8 mouse cellular contexts compared by ENCODE assay signal in genomic region chr9:110531151-110531791, GRCm38 (mm10). TPM values are rescaled to one million over a fixed set of nuclear protein-coding genes. Genes with fewer than 3 reads are reported as not detected.
A peak's percentile ranks its signal among the peaks of the same experiment; 100 is the strongest.
DNase-seq lines count a peak whose midpoint lies in the region; ATAC-seq and TF ChIP-seq lines count a peak whose summit lies in the region.

No protein-coding gene starts in this region.

- DNase-seq in kidney, postnatal 0 days (ENCODE audit: low spot score) = peak; percentile 31
- DNase-seq in kidney, postnatal 10 days = no peak
- peak; percentile 10 for DNase-seq in embryo, embryonic 11 days
- DNase-seq in hindbrain, postnatal 0 days (ENCODE audit: low spot score) = no peak
- no peak for DNase-seq in neural tube, embryonic 11.5 days (ENCODE audit: low spot score)
- no peak for DNase-seq in cerebellum, postnatal 10 days
- no peak for DNase-seq in urinary bladder, adult 2 months (ENCODE audit: low spot score)

- H3K4me1 ChIP-seq in kidney, postnatal 0 days (replicated peaks; ENCODE audit: insufficient read depth, low read length) = peaks cover 14% of the 10 kb centered on the region
- peaks cover 14% of the 10 kb centered on the region for H3K4me1 ChIP-seq in hindbrain, postnatal 0 days (ENCODE audit: insufficient read depth, low read length)
- peaks cover 9% of the 10 kb centered on the region; the same call in 1 of the 2 replicates for H3K4me1 ChIP-seq in neural tube, embryonic 11.5 days (ENCODE audit: control insufficient read depth, insufficient read depth, low read length)

- no peak for TF ChIP-seq CTCF in kidney, postnatal 0 days (IDR thresholded peaks at IDR 0.05; ENCODE audit: low read depth)
- TF ChIP-seq CTCF in hindbrain, postnatal 0 days (IDR thresholded peaks at IDR 0.05; ENCODE audit: low read depth) = no peak

- H3K9me3 ChIP-seq in kidney, postnatal 0 days (replicated peaks; ENCODE audit: low read length) = no peaks in the 10 kb centered on the region
- no peaks in the 10 kb centered on the region for H3K9me3 ChIP-seq in hindbrain, postnatal 0 days (ENCODE audit: low read length)
- H3K9me3 ChIP-seq in neural tube, embryonic 11.5 days (ENCODE audit: control insufficient read depth, low read length) = no peaks in the 10 kb centered on the region

- no peaks in the 10 kb centered on the region for H3K27me3 ChIP-seq in kidney, postnatal 0 days (ENCODE audit: insufficient read depth, low read length)
- H3K27me3 ChIP-seq in hindbrain, postnatal 0 days (ENCODE audit: insufficient read depth, low read length) = no peaks in the 10 kb centered on the region
- H3K27me3 ChIP-seq in neural tube, embryonic 11.5 days (ENCODE audit: control insufficient read depth, insufficient read depth, low read length) = no peaks in the 10 kb centered on the region

- peak overlapping the region; percentile 100 for H3K9ac ChIP-seq in kidney, postnatal 0 days (ENCODE audit: low read depth, low read length)
- H3K9ac ChIP-seq in hindbrain, postnatal 0 days (replicated peaks; ENCODE audit: low read length) = peak overlapping the region; percentile 96; the same call in 1 of the 2 replicates
- no peak overlapping the region for H3K9ac ChIP-seq in neural tube, embryonic 11.5 days (ENCODE audit: low read length)

- peak overlapping the region; percentile 99 for H3K4me3 ChIP-seq in kidney, postnatal 0 days (replicated peaks; ENCODE audit: low read depth, low read length)
- peak overlapping the region; percentile 91 for H3K4me3 ChIP-seq in hindbrain, postnatal 0 days (ENCODE audit: low read length)
- H3K4me3 ChIP-seq in neural tube, embryonic 11.5 days (ENCODE audit: low read depth, low read length) = peak overlapping the region; percentile 96

- H3K36me3 ChIP-seq in kidney, postnatal 0 days (ENCODE audit: insufficient read depth, low read length) = no peaks in the 10 kb centered on the region
- H3K36me3 ChIP-seq in hindbrain, postnatal 0 days (ENCODE audit: insufficient read depth, low read length) = no peaks in the 10 kb centered on the region
- H3K36me3 ChIP-seq in neural tube, embryonic 11.5 days (ENCODE audit: control insufficient read depth, insufficient read depth, low read length) = no peaks in the 10 kb centered on the region

- ATAC-seq in kidney, postnatal 0 days (replicated peaks; ENCODE audit: low FRiP score, low read depth) = no peak
- no peak for ATAC-seq in hindbrain, postnatal 0 days
- no peak for ATAC-seq in neural tube, embryonic 11.5 days (ENCODE audit: insufficient read depth, low FRiP score, low TSS enrichment)
- ATAC-seq in megakaryocyte progenitor cell, adult 5-6 weeks (replicated peaks; ENCODE audit: poor library complexity) = no peak

- peak overlapping the region; percentile 55 for H3K4me2 ChIP-seq in kidney, postnatal 0 days (ENCODE audit: low read length)
- H3K4me2 ChIP-seq in hindbrain, postnatal 0 days (ENCODE audit: low read depth, low read length) = peak overlapping the region; percentile 81
- H3K4me2 ChIP-seq in neural tube, embryonic 11.5 days (ENCODE audit: low read depth) = peak overlapping the region; percentile 43

- H3K27ac ChIP-seq in kidney, postnatal 0 days = no peak overlapping the region
- H3K27ac ChIP-seq in hindbrain, postnatal 0 days = peak overlapping the region; percentile 99; the same call in 1 of the 2 replicates
- H3K27ac ChIP-seq in neural tube, embryonic 11.5 days (ENCODE audit: low read depth, low read length) = peak overlapping the region; percentile 99; the same call in 1 of the 2 replicates

- 24% methylated on average over 6 of the region's 6 CpGs for WGBS in kidney, postnatal 0 days
- WGBS in hindbrain, postnatal 0 days = 22% methylated on average over 6 of the region's 6 CpGs
- 29% methylated on average over 6 of the region's 6 CpGs for WGBS in neural tube, embryonic 11.5 days

RNA-seq across cellular contexts. Expression of gene Setd2, which starts 1.1 kb away (rescaled TPM):
- polyA plus RNA-seq in kidney, postnatal 0 days (2015; fragmentation: Nextera tagmentation; extraction: Ambion mirVana) = 23.7 and 24.5 TPM in 2 replicates
- 58.9 and 64.9 TPM in 2 replicates for total RNA-seq in hindbrain, postnatal 0 days (2014; rRNA removed)
- polyA plus RNA-seq in hindbrain, postnatal 0 days (2015; fragmentation: Nextera tagmentation; extraction: Ambion mirVana) = 24.7 and 25.6 TPM in 2 replicates
- polyA plus RNA-seq in neural tube, embryonic 11.5 days (2014; fragmentation: Nextera tagmentation; extraction: Ambion mirVana) = 45.0 and 50.6 TPM in 2 replicates
- 139 and 161 TPM in 2 replicates for total RNA-seq in megakaryocyte progenitor cell, adult 5-6 weeks (2015)
- 113 and 160 TPM in 2 replicates for total RNA-seq in megakaryocyte progenitor cell, adult 5-6 weeks (2017)
- 52.0 and 58.2 TPM in 2 replicates for polyA plus RNA-seq in urinary bladder, adult 2 months (2012; rRNA removed)

RNA-seq across cellular contexts. Expression of gene Kif9, which starts 54.5 kb away (rescaled TPM):
- polyA plus RNA-seq in kidney, postnatal 0 days (2015; fragmentation: Nextera tagmentation; extraction: Ambion mirVana) = 1.2 and 1.5 TPM in 2 replicates
- 3.3 and 3.9 TPM in 2 replicates for total RNA-seq in hindbrain, postnatal 0 days (2014; rRNA removed)
- polyA plus RNA-seq in hindbrain, postnatal 0 days (2015; fragmentation: Nextera tagmentation; extraction: Ambion mirVana) = 3.9 and 4.0 TPM in 2 replicates
- polyA plus RNA-seq in neural tube, embryonic 11.5 days (2014; fragmentation: Nextera tagmentation; extraction: Ambion mirVana) = 0.89 and 1.3 TPM in 2 replicates
- 0.77 and 1.4 TPM in 2 replicates for total RNA-seq in megakaryocyte progenitor cell, adult 5-6 weeks (2015)
- 0.87 and 1.7 TPM in 2 replicates for total RNA-seq in megakaryocyte progenitor cell, adult 5-6 weeks (2017)
- 1.9 and 2.1 TPM in 2 replicates for polyA plus RNA-seq in urinary bladder, adult 2 months (2012; rRNA removed)

RNA-seq across cellular contexts. Expression of gene Klhl18, which starts 54.8 kb away (rescaled TPM):
- 5.6 and 5.8 TPM in 2 replicates for polyA plus RNA-seq in kidney, postnatal 0 days (2015; fragmentation: Nextera tagmentation; extraction: Ambion mirVana)
- total RNA-seq in hindbrain, postnatal 0 days (2014; rRNA removed) = 30.6 and 32.1 TPM in 2 replicates
- 16.1 and 19.0 TPM in 2 replicates for polyA plus RNA-seq in hindbrain, postnatal 0 days (2015; fragmentation: Nextera tagmentation; extraction: Ambion mirVana)
- 11.0 and 11.1 TPM in 2 replicates for polyA plus RNA-seq in neural tube, embryonic 11.5 days (2014; fragmentation: Nextera tagmentation; extraction: Ambion mirVana)
- 11.1 and 11.5 TPM in 2 replicates for total RNA-seq in megakaryocyte progenitor cell, adult 5-6 weeks (2015)
- total RNA-seq in megakaryocyte progenitor cell, adult 5-6 weeks (2017) = 8.4 and 11.4 TPM in 2 replicates
- polyA plus RNA-seq in urinary bladder, adult 2 months (2012; rRNA removed) = 20.7 and 22.1 TPM in 2 replicates

Comparison
In these comparisons a context has a peak if more than half of its experiments do, and no peak if none do; other contexts are left out.
1. DNase-seq: peak in kidney, postnatal 0 days (single experiment) and embryo, embryonic 11 days (single experiment); none in kidney, postnatal 10 days (single experiment), hindbrain, postnatal 0 days (single experiment), neural tube, embryonic 11.5 days (single experiment), cerebellum, postnatal 10 days (0 of 2) and urinary bladder, adult 2 months (single experiment).
2. Peak in every context shown above with its lines, with median percentiles within 50 percentile points of each other: H3K4me2 ChIP-seq and H3K4me3 ChIP-seq.